Mouse (Mus musculus): Measurements from ENCODE around the gene Atp2b2.

DNA sequence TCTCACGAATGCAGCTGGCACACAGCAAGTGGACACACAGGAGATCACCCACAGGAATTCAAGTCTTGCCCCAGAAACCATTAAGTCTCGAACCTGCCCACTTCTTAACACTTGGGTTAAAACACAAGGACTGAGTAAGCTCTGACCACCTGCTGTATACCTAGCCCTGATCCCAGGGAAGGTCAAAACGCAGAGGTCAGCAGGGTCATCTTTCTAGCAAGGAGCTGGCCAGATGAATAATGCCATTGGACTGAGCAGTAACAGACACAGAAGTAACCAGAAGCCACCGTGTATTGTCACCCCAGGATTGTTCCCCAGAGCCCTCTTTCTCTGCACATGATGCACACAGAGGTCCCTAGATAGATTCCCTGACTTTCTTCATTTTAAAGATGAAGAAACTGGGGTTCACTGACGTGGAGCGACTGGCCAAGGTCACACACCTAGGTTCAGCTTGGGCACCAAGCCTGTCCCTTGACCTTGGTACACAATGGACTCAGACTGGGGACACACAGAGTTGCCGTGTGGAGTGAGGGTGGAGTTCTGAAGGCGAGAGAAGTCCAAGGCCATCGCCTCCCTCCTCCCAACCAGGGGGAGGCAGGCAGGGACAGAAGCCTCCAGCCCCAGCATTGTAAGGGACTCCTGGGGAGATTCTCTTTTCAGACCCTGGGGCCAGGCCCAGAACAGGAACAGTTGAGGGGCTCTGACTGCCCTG lies 182.2 kb downstream of the Atp2b2 start:
- TF ChIP-seq CTCF (IDR thresholded peaks at IDR 0.05; ENCODE audit: low read depth) (no peak), EP300 (IDR thresholded peaks at IDR 0.05; ENCODE audit: low read depth) (no peak)

Measured in heart, postnatal 0 days (tissue).